Mouse (Mus musculus): ENCODE measurements at regions not wholly inside any gene's neighbourhood (a gene's known extent, or its start where the extent isn't known, plus 50 kb on each side); places are given as distances from the start of the nearest gene placed in this dataset.

GRCm38 (mm10) chr17:45949141-45949540 is 83.0 kb downstream of the Vegfa start:
- H3K4me2 ChIP-seq (ENCODE audit: low read depth, low read length) = no peak overlapping the region
- no peak overlapping the region for H3K27ac ChIP-seq (ENCODE audit: low read depth, low read length)
- no peak overlapping the region for H3K4me3 ChIP-seq (ENCODE audit: low read depth, low read length)
- 84% methylated on average over 6 of the region's 6 CpGs for WGBS
- H3K9me3 ChIP-seq (ENCODE audit: control insufficient read depth, low read length) = no peaks in the 10 kb centered on the region
- ATAC-seq (ENCODE audit: low read depth) = no peak
- no peaks in the 10 kb centered on the region for H3K4me1 ChIP-seq (ENCODE audit: control insufficient read depth, insufficient read depth, low read length)
- no peaks in the 10 kb centered on the region for H3K27me3 ChIP-seq (ENCODE audit: control insufficient read depth, insufficient read depth, low read length)
- H3K9ac ChIP-seq (replicated peaks; ENCODE audit: low read depth, low read length) = no peak overlapping the region
- no peaks in the 10 kb centered on the region for H3K36me3 ChIP-seq (ENCODE audit: control insufficient read depth, insufficient read depth, low read length)

GRCm38 (mm10) chr17:45948314-45948935 is 83.7 kb downstream of the Vegfa start:
- WGBS = 45% methylated on average over 5 of the region's 5 CpGs
- Histone ChIP-seq H3K27me3 (ENCODE audit: control insufficient read depth, insufficient read depth, low read length) (no peaks in the 10 kb centered on the region), H3K4me1 (ENCODE audit: control insufficient read depth, insufficient read depth, low read length) (no peaks in the 10 kb centered on the region), H3K4me2 (ENCODE audit: low read depth, low read length) (no peak overlapping the region), H3K9me3 (ENCODE audit: control insufficient read depth, low read length) (no peaks in the 10 kb centered on the region), H3K4me3 (ENCODE audit: low read depth, low read length) (no peak overlapping the region), H3K36me3 (ENCODE audit: control insufficient read depth, insufficient read depth, low read length) (no peaks in the 10 kb centered on the region), H3K27ac (ENCODE audit: low read depth, low read length) (no peak overlapping the region), H3K9ac (replicated peaks; ENCODE audit: low read depth, low read length) (no peak overlapping the region)
- ATAC-seq (ENCODE audit: low read depth) = no peak

- no peaks in the 10 kb centered on the region for H3K4me1 ChIP-seq (ENCODE audit: control insufficient read depth, insufficient read depth, low read length)
- no peak overlapping the region for H3K4me3 ChIP-seq (ENCODE audit: low read depth, low read length)
- no peak overlapping the region for H3K4me2 ChIP-seq (ENCODE audit: low read depth, low read length)
- no peak overlapping the region for H3K27ac ChIP-seq (ENCODE audit: low read depth, low read length)
- H3K9ac ChIP-seq (replicated peaks; ENCODE audit: low read depth, low read length) = no peak overlapping the region
- no peak for ATAC-seq (ENCODE audit: low read depth)
- H3K9me3 ChIP-seq (ENCODE audit: control insufficient read depth, low read length) = no peaks in the 10 kb centered on the region
- H3K27me3 ChIP-seq (ENCODE audit: control insufficient read depth, insufficient read depth, low read length) = no peaks in the 10 kb centered on the region
- no peaks in the 10 kb centered on the region for H3K36me3 ChIP-seq (ENCODE audit: control insufficient read depth, insufficient read depth, low read length)
- WGBS = 85% methylated on average over 3 of the region's 3 CpGs
Measured at GRCm38 (mm10) chr17:45945005-45945404, 87.2 kb downstream of the Vegfa start.

GRCm38 (mm10) chr17:45943244-45943643 is 88.9 kb downstream of the Vegfa start:
- Histone ChIP-seq H3K36me3 (ENCODE audit: control insufficient read depth, insufficient read depth, low read length) (no peaks in the 10 kb centered on the region), H3K27ac (ENCODE audit: low read depth, low read length) (no peak overlapping the region), H3K9ac (replicated peaks; ENCODE audit: low read depth, low read length) (no peak overlapping the region), H3K9me3 (ENCODE audit: control insufficient read depth, low read length) (no peaks in the 10 kb centered on the region), H3K4me1 (ENCODE audit: control insufficient read depth, insufficient read depth, low read length) (no peaks in the 10 kb centered on the region), H3K27me3 (ENCODE audit: control insufficient read depth, insufficient read depth, low read length) (no peaks in the 10 kb centered on the region), H3K4me2 (ENCODE audit: low read depth, low read length) (no peak overlapping the region), H3K4me3 (ENCODE audit: low read depth, low read length) (no peak overlapping the region)
- WGBS = 80% methylated on average over 6 of the region's 6 CpGs
- no peak for ATAC-seq (ENCODE audit: low read depth)

- ATAC-seq (ENCODE audit: low read depth) = no peak
- Histone ChIP-seq H3K4me3 (ENCODE audit: low read depth, low read length) (no peak overlapping the region), H3K36me3 (ENCODE audit: control insufficient read depth, insufficient read depth, low read length) (no peaks in the 10 kb centered on the region), H3K27ac (ENCODE audit: low read depth, low read length) (no peak overlapping the region), H3K4me1 (ENCODE audit: control insufficient read depth, insufficient read depth, low read length) (no peaks in the 10 kb centered on the region), H3K9me3 (ENCODE audit: control insufficient read depth, low read length) (no peaks in the 10 kb centered on the region), H3K27me3 (ENCODE audit: control insufficient read depth, insufficient read depth, low read length) (no peaks in the 10 kb centered on the region), H3K4me2 (ENCODE audit: low read depth, low read length) (no peak overlapping the region), H3K9ac (replicated peaks; ENCODE audit: low read depth, low read length) (no peak overlapping the region)
- 21% methylated on average over 4 of the region's 4 CpGs for WGBS
Measured at GRCm38 (mm10) chr17:45941890-45942375, 90.2 kb downstream of the Vegfa start.

- no peaks in the 10 kb centered on the region for H3K27me3 ChIP-seq (ENCODE audit: control insufficient read depth, insufficient read depth, low read length)
- 91% methylated on average over 16 of the region's 16 CpGs for WGBS
- no peaks in the 10 kb centered on the region for H3K36me3 ChIP-seq (ENCODE audit: control insufficient read depth, insufficient read depth, low read length)
- H3K4me2 ChIP-seq (ENCODE audit: low read depth, low read length) = no peak overlapping the region
- no peaks in the 10 kb centered on the region for H3K4me1 ChIP-seq (ENCODE audit: control insufficient read depth, insufficient read depth, low read length)
- H3K9me3 ChIP-seq (ENCODE audit: control insufficient read depth, low read length) = no peaks in the 10 kb centered on the region
- no peak overlapping the region for H3K4me3 ChIP-seq (ENCODE audit: low read depth, low read length)
- no peak overlapping the region for H3K9ac ChIP-seq (replicated peaks; ENCODE audit: low read depth, low read length)
- ATAC-seq (ENCODE audit: low read depth) = no peak
- H3K27ac ChIP-seq (ENCODE audit: low read depth, low read length) = no peak overlapping the region
Measured at GRCm38 (mm10) chr17:45940121-45940813, 91.9 kb downstream of the Vegfa start.

GRCm38 (mm10) chr17:45938284-45938683 is 93.9 kb downstream of the Vegfa start:
- Histone ChIP-seq H3K9ac (replicated peaks; ENCODE audit: low read depth, low read length) (no peak overlapping the region), H3K4me3 (ENCODE audit: low read depth, low read length) (no peak overlapping the region), H3K27me3 (ENCODE audit: control insufficient read depth, insufficient read depth, low read length) (no peaks in the 10 kb centered on the region), H3K4me2 (ENCODE audit: low read depth, low read length) (no peak overlapping the region), H3K9me3 (ENCODE audit: control insufficient read depth, low read length) (no peaks in the 10 kb centered on the region), H3K4me1 (ENCODE audit: control insufficient read depth, insufficient read depth, low read length) (no peaks in the 10 kb centered on the region), H3K36me3 (ENCODE audit: control insufficient read depth, insufficient read depth, low read length) (no peaks in the 10 kb centered on the region), H3K27ac (ENCODE audit: low read depth, low read length) (no peak overlapping the region)
- no peak for ATAC-seq (ENCODE audit: low read depth)
- WGBS = 33% methylated on average over 1 of the region's 1 CpGs

- Histone ChIP-seq H3K9ac (replicated peaks; ENCODE audit: low read depth, low read length) (no peak overlapping the region), H3K36me3 (ENCODE audit: control insufficient read depth, insufficient read depth, low read length) (no peaks in the 10 kb centered on the region), H3K4me3 (ENCODE audit: low read depth, low read length) (no peak overlapping the region), H3K27me3 (ENCODE audit: control insufficient read depth, insufficient read depth, low read length) (no peaks in the 10 kb centered on the region), H3K4me2 (ENCODE audit: low read depth, low read length) (no peak overlapping the region), H3K27ac (ENCODE audit: low read depth, low read length) (no peak overlapping the region), H3K9me3 (ENCODE audit: control insufficient read depth, low read length) (no peaks in the 10 kb centered on the region), H3K4me1 (ENCODE audit: control insufficient read depth, insufficient read depth, low read length) (no peaks in the 10 kb centered on the region)
- 12% methylated on average over 12 of the region's 12 CpGs for WGBS
- no peak for ATAC-seq (ENCODE audit: low read depth)
Measured at GRCm38 (mm10) chr17:45936577-45936976, 95.6 kb downstream of the Vegfa start.

- H3K4me3 ChIP-seq (ENCODE audit: low read depth, low read length) = no peak overlapping the region
- 78% methylated on average over 4 of the region's 4 CpGs for WGBS
- no peaks in the 10 kb centered on the region for H3K9me3 ChIP-seq (ENCODE audit: control insufficient read depth, low read length)
- H3K27ac ChIP-seq (ENCODE audit: low read depth, low read length) = no peak overlapping the region
- no peaks in the 10 kb centered on the region for H3K27me3 ChIP-seq (ENCODE audit: control insufficient read depth, insufficient read depth, low read length)
- H3K36me3 ChIP-seq (ENCODE audit: control insufficient read depth, insufficient read depth, low read length) = no peaks in the 10 kb centered on the region
- no peak overlapping the region for H3K4me2 ChIP-seq (ENCODE audit: low read depth, low read length)
- no peak for ATAC-seq (ENCODE audit: low read depth)
- H3K4me1 ChIP-seq (ENCODE audit: control insufficient read depth, insufficient read depth, low read length) = no peaks in the 10 kb centered on the region
- no peak overlapping the region for H3K9ac ChIP-seq (replicated peaks; ENCODE audit: low read depth, low read length)
Measured at GRCm38 (mm10) chr17:45935291-45935690, 96.9 kb downstream of the Vegfa start.
